Mouse (Mus musculus): ENCODE measurements around the gene Rgs19.

The Rgs19 gene

GRCm38 (mm10) chr2:181693339-181694280, at the start of gene Rgs19:
Gene Rgs19, minus strand, starts transcription at chr2:181693977.
- peak; percentile 93 for DNase-seq (ENCODE audit: low read depth, low spot score)

- DNase-seq (ENCODE audit: low read depth, low spot score) = no peak
These were observed 36.3 kb upstream of the Rgs19 start for GRCm38 (mm10) chr2:181730051-181730450.

DNA sequence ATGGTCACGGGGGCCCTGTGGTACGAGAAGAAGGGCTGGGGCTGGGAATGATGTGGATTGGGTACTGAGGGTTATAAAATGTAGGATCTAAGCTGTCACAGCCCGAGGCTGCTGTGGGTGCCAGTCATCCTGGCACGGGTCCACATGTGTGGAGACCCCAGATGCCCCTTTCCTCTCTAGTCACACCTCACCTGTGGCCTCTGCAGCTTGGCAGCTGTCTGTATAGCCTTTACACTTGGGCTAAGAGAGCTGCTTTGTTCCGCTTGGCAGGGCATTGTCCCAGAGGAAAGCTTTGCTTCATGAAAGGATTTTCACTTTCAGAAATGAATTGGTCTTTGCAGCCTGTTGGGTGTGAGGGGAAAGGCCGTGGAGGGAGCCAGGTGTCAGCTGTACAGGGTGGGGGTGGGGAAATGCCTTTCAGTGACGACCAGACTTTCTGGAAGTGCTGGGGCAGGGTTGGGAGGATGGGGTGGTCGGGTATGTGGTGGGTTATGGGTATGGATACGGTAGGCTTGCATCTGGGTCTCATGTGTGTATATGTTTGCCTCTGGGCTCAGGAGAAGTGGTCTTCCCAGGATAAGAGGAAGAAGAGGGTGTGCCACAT, 34.0 kb upstream of the Rgs19 start:
- DNase-seq (ENCODE audit: low read depth, low spot score) = no peak

DNA sequence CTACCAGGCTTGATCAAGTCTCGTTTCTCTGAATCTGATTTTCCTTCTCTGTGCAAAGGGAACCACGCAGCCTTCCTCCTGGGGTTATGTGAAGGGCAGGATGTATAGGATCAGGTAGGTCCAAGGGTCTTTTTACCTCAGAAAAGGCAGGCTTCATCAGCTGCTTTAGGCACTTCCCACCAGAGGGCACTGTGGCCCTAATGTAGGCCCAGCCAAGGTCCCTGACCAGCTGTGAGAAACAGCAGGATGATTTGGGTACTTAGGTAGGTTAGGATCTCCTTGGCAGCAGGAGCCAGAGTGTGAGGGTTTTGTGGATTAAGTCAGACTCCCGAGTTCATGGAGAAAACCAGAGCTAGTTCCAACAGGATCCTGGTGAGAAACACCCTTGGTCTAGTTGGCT, 28.4 kb upstream of the Rgs19 start:
- DNase-seq (ENCODE audit: low read depth, low spot score) = peak; percentile 46

GRCm38 (mm10) chr2:181721200-181721599, 27.4 kb upstream of the Rgs19 start:
- no peak for DNase-seq (ENCODE audit: low read depth, low spot score)

DNA sequence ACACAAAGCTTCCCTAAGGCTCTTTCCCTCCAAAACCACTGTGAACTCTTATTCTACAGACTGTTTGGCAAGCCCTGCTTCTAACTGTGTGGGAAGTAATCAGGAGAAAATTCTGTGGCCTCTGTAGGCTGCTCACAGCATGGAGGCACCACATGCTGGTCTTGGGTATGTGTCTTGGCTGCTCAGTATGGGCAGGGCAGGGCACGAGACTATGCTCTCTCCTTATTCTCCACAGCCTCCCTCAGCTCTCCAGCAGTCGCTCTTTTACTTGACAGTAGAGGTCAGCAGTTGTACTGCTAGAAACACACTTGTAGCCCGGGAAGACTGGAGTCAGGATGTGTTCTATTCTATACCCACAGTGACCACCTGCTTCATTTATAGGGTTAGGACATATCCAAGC, 26.3 kb upstream of the Rgs19 start:
- DNase-seq (ENCODE audit: low read depth, low spot score) = no peak

GRCm38 (mm10) chr2:181716991-181717390, 23.2 kb upstream of the Rgs19 start:
- no peak for DNase-seq (ENCODE audit: low read depth, low spot score)

DNA sequence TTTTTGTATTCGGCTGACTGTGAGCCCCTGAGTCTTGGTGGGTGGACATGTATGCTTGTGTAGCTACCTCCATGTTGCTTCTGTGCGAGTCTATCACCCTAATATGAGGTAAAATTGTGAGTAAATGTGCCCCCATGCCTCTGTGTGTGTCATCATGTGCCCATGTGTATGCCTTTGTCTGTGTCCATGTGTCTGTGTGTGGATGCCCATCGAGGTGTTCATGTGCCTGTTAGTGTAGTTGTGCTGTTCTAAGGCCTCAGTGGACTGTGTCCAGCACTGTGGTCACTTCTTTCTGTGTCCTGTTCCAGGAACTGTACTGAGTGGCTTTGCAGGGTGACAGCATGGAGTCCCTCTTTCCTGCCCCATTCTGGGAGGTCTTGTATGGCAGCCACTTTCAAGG, 21.6 kb upstream of the Rgs19 start:
- DNase-seq (ENCODE audit: low read depth, low spot score) = no peak

DNA sequence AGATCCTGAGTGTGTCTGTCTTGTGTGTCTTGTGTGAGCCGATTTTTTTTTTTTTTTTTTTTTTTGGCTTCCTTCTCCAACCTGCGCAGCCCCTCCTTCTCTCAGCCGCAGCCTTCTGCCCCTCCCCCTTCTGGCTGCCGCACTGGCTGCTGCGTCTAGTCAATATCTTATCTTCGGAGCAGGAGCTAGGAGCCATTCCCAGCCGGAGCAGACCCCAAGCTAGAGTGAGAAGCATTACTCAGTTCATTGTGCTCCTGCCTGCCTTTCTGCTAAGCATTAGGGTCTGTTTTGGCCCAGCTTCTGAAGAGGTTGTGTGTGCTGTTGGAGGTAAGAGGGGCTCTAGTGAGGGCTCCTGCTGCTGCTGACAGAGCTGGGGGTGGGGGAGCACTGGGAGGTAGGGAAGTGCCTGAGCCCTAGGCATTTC, 21.1 kb upstream of the Rgs19 start, which contains the start of gene Oprl1:
Gene Oprl1 (plus strand): TSS at position 114 of the 424 bp plus-strand sequence.
- DNase-seq (ENCODE audit: low read depth, low spot score) = peak; percentile 20

DNA sequence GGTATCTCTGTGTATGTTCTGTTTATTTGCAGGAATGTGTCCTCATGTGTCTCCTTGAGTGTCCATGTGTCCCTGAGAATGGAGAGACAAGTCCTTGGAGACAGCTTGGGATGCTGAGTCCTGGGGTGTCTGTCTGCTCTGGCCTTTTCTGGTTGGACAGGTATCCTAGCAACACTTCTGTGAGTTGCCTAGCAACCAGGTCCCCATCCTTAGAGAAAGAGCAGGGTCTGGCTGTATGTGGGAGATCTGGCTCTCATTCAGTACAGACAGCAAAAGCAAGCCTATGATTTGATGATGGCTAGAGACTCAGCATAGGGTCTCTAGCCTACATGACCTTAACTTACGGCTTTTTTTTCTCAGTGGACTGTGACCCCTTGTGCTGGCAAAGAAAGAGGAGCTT, 20.0 kb upstream of the Rgs19 start:
- no peak for DNase-seq (ENCODE audit: low read depth, low spot score)

- DNase-seq (ENCODE audit: low read depth, low spot score) = peak; percentile 78
These were observed 12.9 kb upstream of the Rgs19 start for GRCm38 (mm10) chr2:181706668-181707067.

DNA sequence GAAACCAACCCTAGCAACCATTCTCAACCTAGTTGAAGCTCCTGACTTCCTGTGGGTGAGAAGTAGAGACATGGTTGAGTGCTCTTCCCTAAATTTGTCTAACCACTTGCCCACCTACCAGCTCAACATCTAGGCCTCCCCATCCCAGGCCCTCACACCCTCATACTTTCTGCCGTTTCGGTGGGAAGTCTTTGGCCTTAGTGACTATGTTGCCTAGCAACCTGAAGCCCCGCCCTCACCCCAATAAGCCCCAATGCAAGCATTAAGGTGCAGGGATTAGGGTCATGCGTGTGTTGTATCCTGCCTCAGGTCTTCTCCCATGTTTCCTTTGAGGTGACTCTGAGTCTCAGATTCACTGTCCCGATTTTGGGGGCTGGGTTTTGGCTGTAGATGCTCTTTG, 4.5 kb upstream of the Rgs19 start, which contains the start of gene Lkaaear1:
Gene Lkaaear1 (minus strand): TSS at position 202 of the 400 bp plus-strand sequence.
- no peak for DNase-seq (ENCODE audit: low read depth, low spot score)

- no peak for DNase-seq (ENCODE audit: low read depth, low spot score)
These were observed 3.1 kb upstream of the Rgs19 start for GRCm38 (mm10) chr2:181696801-181697420.

DNA sequence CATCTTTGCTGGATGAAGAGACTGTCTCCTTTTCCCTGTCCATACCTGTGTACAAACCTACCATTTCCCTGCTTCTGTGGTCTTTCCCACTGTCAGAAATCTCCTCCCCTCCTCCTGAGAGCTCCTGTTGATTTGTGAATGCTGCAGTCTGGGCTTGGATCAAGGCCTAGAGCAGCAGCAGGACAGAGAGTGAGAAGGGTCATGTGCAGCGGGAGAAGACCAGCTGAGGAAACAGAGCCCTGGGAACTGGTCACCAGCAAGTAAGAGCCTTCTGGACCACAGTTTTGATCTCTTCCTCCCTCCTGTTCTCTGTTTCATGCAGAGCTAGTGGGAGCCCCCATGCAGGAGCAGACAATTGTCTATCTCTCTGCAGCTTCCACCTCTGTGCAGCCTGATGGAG, 2.0 kb upstream of the Rgs19 start:
- DNase-seq (ENCODE audit: low read depth, low spot score) = no peak

- DNase-seq (ENCODE audit: low read depth, low spot score) = no peak
These were observed 804 bp upstream of the Rgs19 start for GRCm38 (mm10) chr2:181694581-181694980.

DNA sequence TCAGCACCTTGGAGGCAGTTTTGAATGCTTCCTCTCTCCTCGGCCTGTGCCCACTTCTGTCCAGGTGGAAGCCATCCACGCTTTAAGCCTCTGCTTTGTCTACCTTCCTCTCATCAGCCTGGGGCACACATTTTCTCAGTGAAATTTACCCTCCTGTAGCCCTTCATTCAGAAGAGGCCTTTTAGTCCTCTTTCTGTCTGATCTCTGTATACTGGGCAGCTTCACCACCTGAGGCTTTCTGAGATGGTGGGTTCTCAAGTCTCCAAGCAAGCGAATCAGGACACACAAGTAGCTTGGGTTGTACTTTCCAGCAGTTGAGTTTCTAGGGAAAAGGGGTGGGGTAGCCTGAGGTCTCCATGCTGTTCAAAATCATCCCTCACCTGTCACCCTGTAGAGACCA, 1.5 kb downstream of the Rgs19 start:
- DNase-seq (ENCODE audit: low read depth, low spot score) = no peak

GRCm38 (mm10) chr2:181691571-181691970, 2.2 kb downstream of the Rgs19 start:
- peak; percentile 49 for DNase-seq (ENCODE audit: low read depth, low spot score)

GRCm38 (mm10) chr2:181691083-181691482, 2.7 kb downstream of the Rgs19 start:
- DNase-seq (ENCODE audit: low read depth, low spot score) = no peak

GRCm38 (mm10) chr2:181689466-181690160, 4.2 kb downstream of the Rgs19 start:
- no peak for DNase-seq (ENCODE audit: low read depth, low spot score)

GRCm38 (mm10) chr2:181687586-181687985, 6.2 kb downstream of the Rgs19 start:
- DNase-seq (ENCODE audit: low read depth, low spot score) = no peak

DNA sequence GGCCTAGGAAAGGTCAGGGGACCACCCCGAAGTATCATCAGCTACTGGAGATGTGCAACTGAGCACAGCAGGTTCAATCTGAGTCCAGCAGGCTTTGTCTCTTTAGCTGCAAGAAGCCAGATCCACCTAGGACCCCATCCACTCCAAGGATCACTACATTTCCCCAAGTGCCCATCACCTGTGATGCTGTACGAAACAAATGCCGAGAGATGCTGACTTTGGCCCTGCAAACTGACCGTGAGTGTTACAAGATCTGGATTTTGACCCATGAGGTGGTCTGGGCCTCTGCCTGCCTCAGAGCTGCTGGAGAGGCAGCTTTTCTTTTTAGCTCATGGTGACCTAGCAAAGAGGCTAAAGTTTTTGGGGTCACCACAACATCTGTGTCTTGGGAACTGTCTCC, 8.1 kb downstream of the Rgs19 start:
- no peak for DNase-seq (ENCODE audit: low read depth, low spot score)

DNA sequence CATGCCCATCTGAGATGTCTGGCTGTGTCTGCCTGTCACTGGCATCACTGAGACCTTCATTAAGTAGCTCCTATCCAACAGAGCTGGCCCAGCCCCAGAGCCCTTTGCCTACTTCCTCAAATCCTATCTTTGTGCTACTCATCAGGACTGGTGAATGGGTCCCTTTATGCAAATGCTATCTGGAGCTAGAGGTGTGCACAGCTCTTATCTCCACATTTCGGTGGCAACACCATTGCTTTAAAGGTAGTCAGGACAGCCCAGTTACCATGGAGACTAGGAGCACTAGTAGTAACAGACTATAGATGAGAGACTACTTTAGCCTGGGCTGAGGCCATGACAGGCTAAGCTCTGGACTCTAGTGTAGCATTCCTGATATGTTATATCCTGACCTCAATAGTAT, 9.1 kb downstream of the Rgs19 start:
- DNase-seq (ENCODE audit: low read depth, low spot score) = no peak

Data from CD4-positive, CD25-positive, alpha-beta regulatory T cell, adult 2 months (primary cell).